Mouse (Mus musculus) left cerebral cortex, adult 8-10 months (tissue): Measurements from ENCODE around the gene Gm20431. TPM values are rescaled to one million over a fixed set of nuclear protein-coding genes. Genes with fewer than 3 reads are reported as not detected.

ENCODE experiments used
- DNase-seq, 2 experiments: peaks; one replicate each; pipeline ENCODE4 v3.0.0; 2022; ENCODE audit warnings: low spot score in 2 of 2
- total RNA-seq, 4 experiments: library from RNA; stranded (reverse); gene quantifications; 2 replicates each; pipeline ENCODE4 v1.2.4; 2022

Gm20431 gene
- 10 to 100 TPM; 26.0 to 42.5 (median 32.6) TPM for total RNA-seq

DNA sequence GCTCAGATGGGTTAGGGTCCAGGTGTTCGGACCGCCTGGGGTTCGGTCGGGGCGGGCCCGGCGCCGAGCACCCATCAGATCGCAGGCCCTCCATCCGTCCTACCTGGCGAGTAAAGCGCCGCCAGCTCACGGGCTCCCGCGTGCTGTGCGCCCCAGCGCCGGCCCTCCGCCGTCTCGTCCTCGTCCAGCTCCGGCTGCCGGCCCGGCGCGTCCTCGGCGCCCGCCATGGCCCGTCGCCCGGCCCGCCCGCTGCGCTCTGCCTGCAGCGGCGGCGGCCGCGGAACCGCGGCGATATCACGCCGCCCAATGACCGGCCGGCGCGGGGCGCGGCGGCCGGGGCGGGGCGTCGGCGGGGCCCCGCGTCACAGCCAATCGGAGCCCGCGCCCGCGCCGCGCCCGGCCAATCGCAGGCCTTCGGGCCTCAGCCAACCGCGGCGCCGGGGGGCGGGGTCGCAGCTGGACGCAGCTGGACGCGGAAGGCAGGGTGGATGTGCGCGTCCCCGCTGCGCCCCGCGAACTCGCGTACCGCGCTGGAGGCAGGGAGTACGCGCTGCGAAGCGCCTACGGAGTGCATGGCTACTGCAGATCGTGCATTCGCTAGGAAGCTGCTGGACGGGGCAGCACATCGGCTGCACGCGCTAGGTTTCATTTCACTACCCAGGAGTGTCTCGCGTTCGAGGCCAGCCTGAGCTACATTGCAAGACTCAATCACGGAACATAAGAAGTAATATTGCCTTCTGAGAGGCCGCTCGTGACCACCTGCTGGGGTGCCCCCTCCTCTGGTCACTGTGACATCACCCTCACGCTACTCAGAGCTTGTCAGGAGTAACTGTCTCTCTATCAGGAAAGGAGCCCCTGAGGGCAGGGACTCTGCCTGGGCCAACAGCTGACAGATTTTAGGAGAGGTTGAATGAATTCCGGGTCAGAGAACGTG is at the start of gene Gm20431:
Gm20431 (minus strand) TSS at position 227 of the 934 bp plus-strand sequence.
- DNase-seq = peak; percentile 81 to 95

DNA sequence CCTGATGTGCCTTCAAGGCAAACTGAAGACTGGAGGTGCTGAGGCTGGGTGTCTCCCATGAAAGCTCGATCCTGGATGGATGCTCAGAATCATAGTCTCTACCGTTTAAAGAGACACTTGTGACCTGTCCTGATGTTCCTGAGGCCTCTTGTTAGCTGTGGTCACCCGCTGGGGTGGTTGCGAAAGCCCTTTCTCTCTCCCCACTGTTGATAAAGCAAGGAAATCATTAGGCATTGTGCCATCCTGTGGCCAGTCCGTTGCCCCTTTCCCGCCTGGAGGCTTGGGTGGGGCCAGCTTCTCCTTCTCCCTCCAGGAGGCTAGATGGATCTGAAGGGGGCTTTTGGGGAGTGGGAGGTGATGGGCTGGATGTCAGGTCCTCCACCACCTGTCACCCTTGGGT is 49.3 kb upstream of the Gm20431 start:
- no peak for DNase-seq

DNA sequence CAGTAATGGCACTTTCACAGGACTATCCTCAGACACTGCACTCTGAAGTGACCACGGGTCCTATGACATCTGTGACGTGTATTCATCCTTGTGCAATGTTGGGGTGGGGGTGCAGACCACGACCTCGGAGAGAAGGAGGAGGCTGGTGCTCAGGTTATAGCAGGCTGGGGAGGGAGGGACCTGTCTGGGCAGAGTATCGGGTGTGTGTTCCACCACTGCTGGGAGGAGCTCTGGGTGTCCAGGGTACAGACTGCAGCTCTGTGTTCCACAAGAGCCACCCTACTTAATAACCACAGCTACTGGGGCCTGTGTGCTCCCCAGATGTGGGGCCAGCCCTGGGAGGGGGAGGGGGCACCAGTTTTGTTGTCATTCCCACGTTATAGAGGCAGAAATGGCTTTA is 48.7 kb upstream of the Gm20431 start:
- no peak for DNase-seq

DNA sequence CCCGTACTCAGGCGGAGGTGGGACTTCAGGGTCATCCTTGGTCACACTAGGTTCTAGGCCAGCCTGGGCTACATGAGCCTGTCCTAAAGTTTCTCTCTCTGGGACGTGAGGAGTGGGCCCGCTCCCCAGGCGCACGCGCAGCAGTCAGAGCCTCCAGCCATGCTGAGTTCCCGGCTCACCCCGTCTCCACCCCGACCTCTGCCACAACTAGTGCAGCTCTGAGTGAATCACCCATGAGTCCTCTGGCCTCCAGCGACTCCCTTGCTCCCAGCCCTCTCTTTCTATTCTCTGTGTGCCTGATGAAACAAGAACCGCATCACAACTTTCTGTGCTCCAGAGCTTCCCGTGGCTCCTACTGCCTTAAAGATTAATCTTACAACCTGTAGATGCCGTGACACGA is 47.1 kb upstream of the Gm20431 start:
- no peak for DNase-seq

DNA sequence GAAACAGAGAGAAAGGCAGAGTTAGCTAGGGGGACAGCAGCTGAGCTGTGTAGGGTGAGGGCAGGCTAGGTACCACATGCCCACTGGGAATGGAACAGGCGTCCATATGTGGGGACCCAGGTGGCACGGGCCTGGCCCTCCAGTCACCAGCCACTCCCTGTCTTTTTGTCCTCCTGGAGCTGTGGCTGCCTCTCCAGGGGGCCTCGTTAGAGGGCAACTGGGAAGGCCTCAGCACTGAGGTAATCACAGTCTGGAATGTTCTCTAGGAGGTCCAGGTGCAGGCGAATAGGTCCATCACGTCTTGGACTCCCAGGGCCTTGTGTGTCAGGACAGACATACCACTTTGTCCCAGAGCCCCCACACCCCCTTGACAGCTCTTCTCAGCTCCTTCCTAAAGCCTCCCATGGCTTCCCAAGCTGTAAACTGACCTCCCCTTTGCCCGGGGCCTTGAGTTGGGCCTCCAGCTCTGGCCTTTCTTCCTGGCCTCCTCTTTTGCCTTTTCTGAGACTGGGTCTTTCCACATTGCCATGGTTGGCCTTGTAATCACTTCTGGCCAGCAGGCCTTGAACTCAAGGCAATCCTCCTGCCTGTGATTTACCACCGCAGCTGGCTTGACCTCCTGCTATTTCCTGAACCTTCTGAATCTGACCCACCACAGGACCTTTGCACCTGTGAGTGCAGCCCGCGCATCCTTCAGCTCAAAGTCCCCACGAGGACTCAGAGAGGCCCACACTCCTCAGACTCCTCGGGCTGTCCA is 45.1 kb upstream of the Gm20431 start:
- no peak for DNase-seq

DNA sequence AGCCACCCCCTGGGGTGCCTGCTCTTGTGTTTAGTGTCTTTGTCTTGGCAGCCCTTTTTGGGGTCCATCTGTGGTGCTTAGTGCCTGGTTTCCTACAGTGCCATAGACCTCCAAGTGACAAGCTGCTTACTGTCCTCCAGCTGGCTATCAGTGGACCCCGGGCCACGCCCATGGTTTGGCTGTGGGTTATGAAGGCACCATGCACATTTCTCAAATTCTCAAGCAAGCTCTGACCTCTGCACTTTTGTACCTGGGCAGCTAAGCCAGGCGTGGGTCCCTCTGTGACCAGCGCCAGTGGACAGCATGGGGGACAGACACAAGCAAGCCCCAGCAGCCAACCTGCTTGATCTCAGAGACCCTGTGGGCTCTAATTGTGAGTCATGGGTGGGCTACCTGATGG is 43.1 kb upstream of the Gm20431 start:
- DNase-seq = no peak

DNA sequence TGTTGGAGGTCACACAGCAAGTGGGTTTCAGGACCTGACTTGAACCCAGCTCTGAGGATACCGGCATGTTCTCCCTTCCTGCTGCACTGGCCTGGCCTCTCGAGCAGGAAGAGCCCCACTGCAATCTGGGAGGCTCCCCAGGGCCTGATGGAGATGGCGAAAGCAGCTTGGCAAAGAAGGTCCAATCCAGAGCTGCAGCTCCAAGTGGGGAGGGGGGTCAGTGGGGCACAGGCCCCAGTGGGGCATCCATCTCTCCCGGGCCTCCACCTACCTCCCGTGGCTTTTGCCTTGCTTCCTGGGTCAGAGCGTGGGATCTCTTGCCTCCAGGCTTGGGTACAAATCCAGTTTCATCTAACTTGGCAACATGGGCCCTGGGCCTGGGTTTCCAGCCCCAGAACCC is 40.8 kb upstream of the Gm20431 start:
- DNase-seq = no peak

DNA sequence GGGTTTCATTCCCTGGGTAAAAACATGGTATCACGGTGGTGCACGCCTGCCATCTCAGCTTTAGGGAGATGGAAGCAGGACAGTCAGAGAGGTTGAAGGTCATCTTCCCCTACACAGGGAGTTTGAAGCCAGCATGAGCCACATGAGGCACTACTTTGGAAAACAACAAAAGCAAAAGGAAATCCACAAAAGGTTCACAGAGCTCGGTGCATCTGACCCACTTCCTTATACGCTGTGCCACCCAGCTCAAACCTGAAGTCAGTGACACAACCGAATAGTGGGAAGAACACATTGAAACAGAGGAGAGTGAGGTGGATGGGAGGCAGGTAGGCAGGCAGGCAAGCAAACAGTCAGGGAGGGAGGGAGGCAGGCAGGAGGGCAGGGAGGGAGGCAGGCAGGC is 40.2 kb upstream of the Gm20431 start:
- DNase-seq = no peak

DNA sequence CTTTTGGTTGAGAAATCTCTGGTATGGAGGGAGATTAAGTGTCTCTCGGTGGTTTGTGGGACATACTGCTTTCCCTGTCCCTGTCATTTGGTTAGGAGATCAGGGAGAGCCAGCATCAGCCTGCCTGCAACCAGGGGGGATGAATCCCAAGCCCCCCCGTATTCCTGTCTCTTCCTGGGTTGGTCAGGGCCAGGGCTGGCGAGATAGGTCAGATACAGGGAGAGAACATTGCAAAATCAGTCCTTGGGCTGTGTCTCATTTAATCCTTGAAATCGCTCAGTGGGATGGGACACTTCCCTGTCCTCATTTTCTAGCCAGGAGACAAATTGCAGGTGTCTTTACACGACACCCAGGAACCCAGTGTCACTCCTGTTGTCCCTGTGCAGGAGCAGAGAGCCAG is 38.7 kb upstream of the Gm20431 start:
- DNase-seq = no peak

DNA sequence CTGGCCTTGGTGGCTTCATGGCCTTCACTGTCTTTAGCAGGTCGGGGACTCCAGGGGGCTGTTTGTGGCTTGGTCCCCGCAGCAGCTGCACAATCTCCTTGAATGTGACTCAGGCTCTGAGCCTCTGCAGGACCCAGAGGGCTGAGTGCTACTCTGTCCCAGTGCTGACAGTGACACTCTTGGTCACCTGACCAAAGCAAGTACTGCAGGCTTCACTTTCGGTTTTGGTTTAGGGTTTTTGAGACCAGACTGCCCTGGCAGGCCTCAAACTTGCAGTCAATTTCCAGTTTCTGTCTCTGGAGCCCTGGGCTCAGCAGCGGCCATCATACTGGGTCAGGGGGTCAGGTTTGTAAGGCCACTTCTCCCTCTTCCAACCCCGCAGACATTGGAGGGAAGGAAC is 36.6 kb upstream of the Gm20431 start:
- DNase-seq = no peak

DNA sequence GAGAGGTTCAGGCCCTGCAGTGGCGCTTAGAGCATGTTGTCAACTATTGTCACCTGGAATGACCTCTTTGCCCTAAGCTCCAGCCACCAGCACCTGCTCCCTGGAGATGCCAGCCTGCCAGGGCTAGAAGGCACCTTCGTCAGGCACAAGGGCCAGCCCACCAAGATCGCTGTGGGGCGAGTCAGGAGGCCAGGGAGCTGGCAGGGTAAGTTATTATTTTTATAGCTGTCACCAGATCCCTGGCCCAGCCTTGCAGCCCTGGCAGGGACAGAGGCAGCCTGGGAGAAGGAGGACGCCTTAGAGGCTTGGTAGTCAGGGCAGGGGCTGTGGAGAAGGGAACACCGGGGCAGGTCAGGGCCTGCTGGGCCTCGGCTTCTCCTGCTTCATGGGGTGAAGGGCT is 34.8 kb upstream of the Gm20431 start:
- no peak for DNase-seq

DNA sequence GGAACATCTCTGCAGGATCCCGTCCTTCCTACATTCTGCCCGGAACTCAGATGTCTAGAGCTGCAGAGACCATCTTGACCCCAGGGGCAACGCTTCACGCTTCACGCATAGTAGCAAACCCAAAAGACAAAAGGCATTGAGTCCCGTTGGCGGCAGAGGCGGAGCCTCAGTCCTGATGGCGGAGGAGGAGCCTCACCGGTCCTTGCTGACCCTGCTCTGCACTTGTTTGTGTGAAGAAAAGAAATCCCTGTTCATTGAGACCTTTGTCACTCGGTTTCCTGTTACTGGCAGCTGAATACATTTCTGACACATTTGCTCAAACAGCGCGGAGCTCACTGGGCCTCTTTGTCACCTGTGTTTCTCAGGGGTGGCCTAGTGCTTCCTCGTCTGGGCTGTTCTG is 34.2 kb upstream of the Gm20431 start:
- no peak for DNase-seq

DNA sequence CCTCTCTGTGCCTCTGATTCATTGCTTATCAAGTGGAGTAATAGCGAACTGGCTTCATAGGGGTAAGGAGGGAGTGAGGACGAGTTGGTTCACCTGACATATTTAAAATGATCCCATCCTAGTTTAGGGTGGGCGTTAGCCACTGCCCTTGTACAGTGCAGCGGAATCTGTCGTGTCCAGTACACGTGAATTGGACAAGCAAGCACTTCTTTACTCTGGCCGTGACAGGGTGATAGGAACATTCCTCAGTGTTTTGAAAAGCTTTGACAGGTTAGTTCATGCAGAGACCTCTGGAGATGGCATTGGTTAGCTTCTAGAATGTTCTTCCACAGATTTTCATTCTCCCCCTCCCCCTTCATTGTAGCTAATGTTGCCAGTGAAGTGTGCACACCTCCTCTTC is 33.7 kb upstream of the Gm20431 start:
- no peak for DNase-seq

DNA sequence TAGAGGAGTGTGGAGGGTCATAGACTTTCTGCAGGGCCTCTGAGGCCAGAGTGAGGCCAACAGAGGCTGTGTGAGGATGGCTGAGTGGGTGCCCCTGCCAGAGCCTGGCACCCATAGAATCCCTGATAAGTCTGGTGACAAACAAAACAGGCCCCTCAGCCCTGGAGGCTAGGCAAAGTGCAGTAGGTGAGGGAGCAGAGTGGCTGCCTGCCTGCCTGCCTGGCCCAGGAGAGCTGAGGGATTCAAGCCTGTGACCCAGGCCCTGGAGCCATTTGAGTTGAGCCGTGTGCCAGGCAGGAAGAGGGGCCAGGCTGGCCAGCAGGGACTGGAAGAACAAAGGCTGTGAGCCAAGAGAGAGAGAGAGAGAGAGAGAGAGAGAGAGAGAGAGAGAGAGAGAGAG is 32.9 kb upstream of the Gm20431 start:
- DNase-seq = no peak

DNA sequence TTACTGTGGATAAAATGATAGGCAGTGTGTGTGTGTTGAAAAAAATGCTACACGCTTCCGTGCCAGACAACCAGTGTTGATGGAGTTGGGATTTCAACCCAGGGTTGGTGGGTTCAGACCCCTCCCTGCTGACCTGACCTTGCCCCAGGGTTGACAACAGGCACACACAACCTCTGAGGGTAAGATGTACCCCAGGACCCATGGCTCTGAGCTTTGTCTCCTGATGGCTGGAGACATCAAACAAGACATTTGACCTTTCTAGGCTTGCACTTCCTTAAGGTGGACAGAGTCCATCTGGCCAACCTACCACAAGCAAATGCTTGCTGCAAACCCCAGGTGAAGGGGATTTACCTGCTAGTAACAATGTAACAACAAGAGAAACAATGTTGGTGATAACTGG is 32.2 kb upstream of the Gm20431 start:
- no peak for DNase-seq

DNA sequence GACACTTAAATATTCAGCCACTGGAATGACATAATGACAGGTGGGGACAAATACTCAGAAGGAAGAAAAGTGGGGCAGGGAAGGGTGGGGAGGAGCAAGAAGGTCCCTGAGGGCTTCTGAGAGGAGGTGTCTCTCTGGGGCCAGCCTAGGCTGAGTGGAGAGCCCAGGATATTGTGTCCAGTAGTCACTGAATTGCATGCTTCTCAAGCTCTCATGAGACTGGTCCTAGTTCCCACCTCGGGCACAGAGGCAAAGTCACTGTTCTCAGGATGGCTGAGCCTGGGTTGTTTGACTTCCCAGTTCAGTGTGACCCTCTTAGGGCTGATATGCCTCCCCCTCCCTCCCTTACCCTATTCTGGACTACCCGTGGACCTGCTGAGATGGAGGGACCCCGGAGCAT is 31.5 kb upstream of the Gm20431 start:
- DNase-seq = no peak

DNA sequence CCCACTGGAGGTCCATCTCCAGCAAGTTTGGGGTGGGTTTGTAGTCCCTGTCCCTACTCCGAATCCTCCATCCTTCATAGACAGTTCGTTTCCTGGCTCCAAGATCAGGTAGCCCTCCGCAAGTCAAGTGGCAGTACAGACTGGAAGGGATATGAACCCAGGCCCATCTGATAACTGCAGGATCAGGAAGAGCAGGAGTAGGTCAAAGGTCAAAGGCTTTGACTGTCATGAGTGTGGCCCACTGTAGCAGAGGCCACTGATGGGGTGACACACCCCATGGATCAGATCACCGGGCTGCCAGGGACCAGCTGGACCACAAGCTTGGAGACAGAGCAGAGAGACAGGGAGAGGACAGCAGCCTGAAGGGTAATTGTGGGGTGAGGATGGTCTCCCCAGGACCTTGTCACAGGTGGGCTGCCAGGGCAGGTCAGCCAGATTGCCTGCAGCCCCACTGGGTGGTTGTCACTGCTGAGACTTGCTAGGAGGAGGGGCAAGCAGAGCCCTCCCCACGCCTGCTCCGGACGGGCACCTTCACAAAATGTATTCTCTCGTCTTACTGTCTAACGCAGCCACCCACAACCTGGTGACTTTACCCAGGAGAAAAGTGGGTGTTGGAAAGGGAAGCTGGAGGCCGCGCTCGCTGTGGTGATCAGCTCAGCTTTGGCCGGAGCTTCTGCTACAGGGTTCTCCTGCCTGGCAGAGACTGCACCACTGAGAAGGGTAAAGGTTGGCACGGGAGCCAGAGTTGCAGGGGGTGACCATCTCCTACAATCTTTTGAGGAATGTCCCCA is 30.8 kb upstream of the Gm20431 start:
- no peak for DNase-seq

DNA sequence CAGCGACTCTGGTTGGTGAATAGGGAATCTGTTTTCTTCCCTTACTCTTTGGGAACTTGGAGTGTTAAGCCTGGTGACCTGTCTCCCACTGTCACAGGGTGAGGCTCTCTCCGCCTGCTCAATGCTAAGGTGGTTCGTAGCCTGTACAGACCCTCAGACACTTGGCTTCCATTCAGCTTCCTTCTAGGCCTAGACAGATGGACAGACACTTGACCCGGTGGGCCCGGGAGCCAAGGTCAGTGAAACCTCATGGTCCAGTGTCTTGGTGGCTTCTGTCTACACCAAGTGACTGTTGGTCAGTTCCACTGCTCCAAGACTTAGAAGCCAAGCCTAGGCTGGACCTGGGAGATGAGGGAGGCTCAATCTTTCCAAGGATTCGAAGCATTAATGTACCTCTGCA is 30.1 kb upstream of the Gm20431 start:
- DNase-seq = no peak

DNA sequence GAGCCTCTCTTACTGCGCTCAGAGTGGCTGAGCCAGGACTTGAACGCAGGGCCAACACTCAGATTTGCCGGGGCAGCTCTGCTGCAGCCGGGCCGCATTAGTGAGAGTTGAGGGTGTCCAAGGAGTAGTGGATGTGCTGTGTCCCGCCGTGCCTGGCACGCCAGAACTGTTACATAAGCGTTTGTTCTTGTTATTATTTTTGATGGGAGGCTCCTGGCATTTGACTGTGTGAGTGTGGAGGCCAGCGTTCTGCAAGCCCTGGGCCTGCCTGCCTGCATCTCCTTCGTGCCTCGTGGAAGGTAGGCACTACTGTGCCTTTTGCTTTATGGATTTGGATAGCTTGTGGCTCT is 29.6 kb upstream of the Gm20431 start:
- no peak for DNase-seq

DNA sequence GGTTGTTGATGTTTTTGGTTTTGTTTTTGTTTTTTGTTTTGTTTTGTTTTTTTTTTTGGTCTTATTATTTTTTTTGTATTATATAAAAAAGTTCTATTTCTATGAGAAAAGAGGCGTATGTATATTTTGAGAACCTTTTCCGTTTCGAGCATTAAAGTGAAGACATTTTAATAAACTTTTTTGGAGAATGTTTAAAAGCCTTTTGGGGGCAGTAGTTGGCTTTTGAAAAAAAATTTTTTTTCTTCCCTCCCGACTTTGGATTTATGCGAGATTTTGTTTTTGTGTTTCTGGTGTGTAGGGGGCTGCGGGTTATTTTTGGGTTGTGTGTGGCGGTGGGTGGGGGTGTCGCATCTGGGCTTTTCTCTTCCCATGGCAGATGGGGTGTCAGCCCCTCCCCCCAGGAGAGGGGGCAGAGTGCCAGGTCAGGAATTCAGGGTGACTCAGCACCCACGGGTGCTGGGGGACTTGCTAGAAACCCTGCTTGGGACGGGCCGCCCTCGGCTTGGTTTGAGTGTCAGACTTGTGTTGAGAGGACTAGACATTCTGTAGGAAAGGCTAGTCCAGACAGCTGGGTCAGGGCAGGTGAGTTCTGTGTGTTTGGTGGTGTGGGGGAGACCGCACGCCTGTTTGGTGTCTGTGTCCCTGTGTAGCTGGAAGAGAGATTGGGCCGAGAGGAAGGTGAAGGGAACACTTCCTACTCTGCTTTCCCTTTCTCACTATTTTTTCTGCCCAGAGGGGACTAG is 29.1 kb upstream of the Gm20431 start:
- DNase-seq = peak in 1 of 2 experiments; percentile 61

DNA sequence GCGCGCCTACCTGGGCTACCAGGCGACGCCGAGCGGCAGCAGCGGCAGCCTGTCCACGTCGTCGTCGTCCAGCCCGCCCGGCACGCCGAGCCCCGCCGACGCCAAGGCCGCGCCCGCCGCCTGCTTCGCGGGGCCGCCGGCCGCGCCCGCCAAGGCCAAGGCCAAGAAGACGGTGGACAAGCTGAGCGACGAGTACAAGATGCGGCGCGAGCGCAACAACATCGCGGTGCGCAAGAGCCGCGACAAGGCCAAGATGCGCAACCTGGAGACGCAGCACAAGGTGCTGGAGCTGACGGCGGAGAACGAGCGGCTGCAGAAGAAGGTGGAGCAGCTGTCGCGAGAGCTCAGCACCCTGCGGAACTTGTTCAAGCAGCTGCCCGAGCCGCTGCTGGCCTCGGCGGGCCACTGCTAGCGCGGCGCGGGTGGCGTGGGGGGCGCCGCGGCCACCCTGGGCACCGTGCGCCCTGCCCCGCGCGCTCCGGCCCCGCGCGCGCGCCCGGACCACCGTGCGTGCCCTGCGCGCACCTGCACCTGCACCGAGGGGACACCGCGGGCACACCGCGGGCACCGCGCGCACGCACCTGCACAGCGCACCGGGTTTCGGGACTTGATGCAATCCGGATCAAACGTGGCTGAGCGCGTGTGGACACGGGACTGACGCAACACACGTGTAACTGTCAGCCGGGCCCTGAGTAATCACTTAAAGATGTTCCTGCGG is 28.4 kb upstream of the Gm20431 start, which contains the start of gene Tmem189:
Tmem189 (minus strand) TSS at position 322 of the 718 bp plus-strand sequence.
- peak in 1 of 2 experiments; percentile 64 for DNase-seq
